Mouse (Mus musculus): ENCODE measurements around the gene Smurf1.

DNA sequence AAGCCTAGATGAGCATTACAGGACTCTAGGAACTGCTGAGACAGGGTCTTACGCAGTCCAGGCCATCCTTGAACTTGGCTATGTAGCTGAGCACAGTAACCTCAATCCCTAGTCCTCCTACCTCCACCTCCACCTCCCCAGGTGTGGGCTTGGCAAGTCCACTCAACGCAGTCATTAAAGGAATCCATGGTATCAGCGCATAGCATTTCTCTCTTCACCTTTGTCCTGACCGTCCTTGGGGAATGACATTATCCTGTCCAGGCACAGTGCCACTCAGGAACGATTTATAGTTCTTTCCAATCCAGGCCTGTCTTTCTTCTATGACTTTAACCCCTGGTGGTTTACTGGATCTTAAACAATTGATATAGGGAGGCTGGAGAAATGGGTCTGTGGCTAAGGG is 24.8 kb upstream of the Smurf1 start:
- no peak for TF ChIP-seq ZC3H11A (IDR thresholded peaks at IDR 0.05; ENCODE audit: borderline replicate concordance, low read depth, low read length)
- no peak for TF ChIP-seq CHD2 (IDR thresholded peaks at IDR 0.05; ENCODE audit: low read depth, low read length)
- no peak for TF ChIP-seq ZNF384 (IDR thresholded peaks at IDR 0.05; ENCODE audit: low read depth, low read length)
- TF ChIP-seq HCFC1 (IDR thresholded peaks at IDR 0.05; ENCODE audit: borderline replicate concordance, insufficient read depth, low read length), result no peak
- TF ChIP-seq MAFK (IDR thresholded peaks at IDR 0.05; ENCODE audit: insufficient read depth, low read depth, low read length), result no peak

All from ES-E14 (cell line).